Mouse (Mus musculus): ENCODE data around the gene Rnf214. TPM values are rescaled to one million over a fixed set of nuclear protein-coding genes. Genes with fewer than 3 reads are reported as not detected.

The Rnf214 gene
- polyA plus RNA-seq, 1 experiment = 15.1 TPM

DNA sequence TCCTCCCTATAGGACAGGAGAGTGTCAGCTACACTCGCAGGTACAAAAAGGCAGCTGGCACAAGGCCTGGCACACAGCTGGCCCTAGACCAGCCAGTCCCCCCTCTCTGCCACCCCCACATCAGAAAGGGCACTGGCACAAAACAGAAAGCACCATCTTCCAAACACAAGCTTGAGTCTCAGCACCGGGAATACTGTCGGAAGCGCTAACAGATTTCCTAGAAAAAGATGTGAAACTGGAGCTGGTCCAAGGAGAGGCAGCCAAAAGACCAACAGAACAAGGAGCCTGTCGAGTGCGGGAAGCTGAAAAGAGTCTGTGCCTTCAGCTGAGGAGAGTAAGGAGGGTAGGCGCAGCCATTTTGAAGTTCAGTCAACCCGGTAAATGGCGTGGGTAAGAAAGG is 91.6 kb downstream of the Rnf214 start:
- no peak for DNase-seq (ENCODE audit: low read depth)

Other genes starting within 250 kb of the Rnf214 start
- gene Cep164, start 78.2 kb downstream of the Rnf214 start, polyA plus RNA-seq (2012; rRNA removed) = 22.6 and 24.5 TPM in 2 replicates
- 24.4 and 28.1 TPM in 2 replicates for gene Bace1, start 68.3 kb downstream of the Rnf214 start, polyA plus RNA-seq (2012; rRNA removed)
- gene Pcsk7, start 414 bp downstream of the Rnf214 start, polyA plus RNA-seq (2012; rRNA removed) = 31.8 and 53.0 TPM in 2 replicates
- 310 and 445 TPM in 2 replicates for gene Tagln, start 29.1 kb upstream of the Rnf214 start, polyA plus RNA-seq (2012; rRNA removed)
- 698 and 957 TPM in 2 replicates for gene Sidt2, start 48.3 kb upstream of the Rnf214 start, polyA plus RNA-seq (2012; rRNA removed)
- gene Pafah1b2, start 105.8 kb upstream of the Rnf214 start, polyA plus RNA-seq (2012; rRNA removed) = 30.7 and 31.7 TPM in 2 replicates
- gene Sik3, start 105.9 kb upstream of the Rnf214 start, polyA plus RNA-seq (2012; rRNA removed) = 11.7 and 21.0 TPM in 2 replicates

All from gonadal fat pad, adult 2 months (tissue).